Mouse (Mus musculus) mesoderm, embryonic 11.5 days (tissue): Measurements from ENCODE around the gene Pla2g4e.

Experiments
- DNase-seq: peaks from one replicate; pipeline ENCODE4 v3.0.0-alpha.2; 2012; ENCODE audit warnings: low read depth, low spot score

The Pla2g4e gene

DNA sequence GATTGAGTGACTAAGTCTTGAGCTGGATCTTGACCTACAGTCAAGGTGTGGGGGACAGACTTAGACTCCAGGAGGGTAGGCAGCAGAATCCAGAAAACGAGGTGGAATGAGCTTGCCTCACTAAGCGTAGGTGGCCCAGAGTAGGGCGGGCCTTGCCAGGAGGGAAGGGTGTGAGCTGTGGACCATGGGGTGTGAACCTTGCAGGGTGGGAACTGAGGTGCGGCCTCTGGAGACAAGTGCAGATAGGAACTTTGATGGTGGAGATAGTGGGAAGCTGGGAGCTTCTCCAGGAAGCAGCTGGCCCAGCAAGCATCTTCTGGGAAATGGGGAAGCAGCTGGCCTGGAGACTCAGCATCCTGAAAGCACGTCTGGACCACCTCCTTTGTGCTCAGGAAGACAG is 7.4 kb downstream of the Pla2g4e start:
- DNase-seq = no peak

DNA sequence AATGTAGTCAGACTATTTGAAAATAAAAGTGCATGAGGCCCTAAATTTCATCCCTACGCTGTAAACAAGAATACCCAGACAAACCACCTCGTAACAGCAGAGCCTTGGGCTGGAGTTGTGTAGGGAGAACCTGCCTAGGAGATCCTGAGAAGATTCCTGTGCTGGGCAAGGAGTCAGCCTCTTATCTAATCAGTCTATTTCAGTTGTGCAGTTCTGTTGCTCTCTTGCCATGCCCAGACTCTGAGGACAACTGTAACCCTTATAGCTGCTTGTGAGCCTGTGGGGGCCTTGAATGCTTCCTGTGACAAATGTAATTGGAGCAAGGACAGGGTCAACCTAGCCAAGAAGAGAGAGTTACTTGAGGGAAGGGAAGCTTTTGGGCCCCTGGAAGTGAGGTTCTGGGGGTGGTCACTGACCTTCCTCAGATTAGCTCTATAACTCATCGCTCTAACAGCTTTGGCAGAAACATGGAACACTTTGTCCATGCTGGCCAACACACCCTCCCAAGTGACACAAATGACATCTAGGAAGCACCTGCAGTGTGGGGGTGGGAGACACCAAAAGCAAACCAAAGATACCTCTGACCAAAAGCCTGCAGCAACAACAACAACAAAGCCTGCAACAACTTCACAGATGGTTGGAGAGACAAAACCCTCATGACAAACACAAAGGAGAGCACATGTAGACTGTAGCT is 9.0 kb downstream of the Pla2g4e start:
- no peak for DNase-seq

DNA sequence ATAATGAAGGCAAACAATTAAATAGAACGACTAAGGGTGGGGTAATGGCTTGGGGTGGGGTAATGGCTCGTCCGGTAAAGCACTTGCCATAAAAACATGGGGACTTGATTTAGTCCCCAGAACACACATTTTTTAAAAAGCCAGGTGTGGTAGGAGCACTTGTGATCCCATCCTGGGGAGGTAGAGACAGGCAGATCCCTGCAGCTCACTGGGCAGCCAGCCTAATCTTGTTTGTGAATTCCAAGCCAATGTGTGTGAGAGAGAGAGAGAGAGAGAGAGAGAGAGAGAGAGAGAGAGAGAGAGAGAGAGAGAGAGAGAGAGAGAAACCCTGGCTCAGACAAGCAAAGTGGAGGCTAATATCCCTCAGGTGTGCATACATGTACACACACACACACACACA is 9.8 kb downstream of the Pla2g4e start:
- no peak for DNase-seq

DNA sequence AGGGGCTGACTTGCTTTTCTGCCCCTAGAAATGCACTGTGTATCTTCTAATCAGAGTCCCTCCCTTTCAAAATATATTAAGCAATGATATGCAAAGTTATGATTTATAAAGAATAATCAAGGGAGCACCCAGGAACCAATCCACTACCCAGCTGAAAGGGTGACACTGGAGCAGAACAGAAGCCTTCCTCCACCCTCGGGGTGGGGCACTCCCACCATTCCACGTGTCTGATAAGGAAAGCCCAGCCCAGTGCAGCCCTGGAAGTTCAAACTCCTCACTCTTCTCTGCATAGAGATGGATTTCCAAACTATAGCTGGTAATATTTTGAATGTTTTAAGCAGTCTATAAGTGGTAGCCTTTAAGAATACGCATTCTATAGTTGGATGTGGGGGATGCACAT is 13.5 kb downstream of the Pla2g4e start:
- no peak for DNase-seq

DNA sequence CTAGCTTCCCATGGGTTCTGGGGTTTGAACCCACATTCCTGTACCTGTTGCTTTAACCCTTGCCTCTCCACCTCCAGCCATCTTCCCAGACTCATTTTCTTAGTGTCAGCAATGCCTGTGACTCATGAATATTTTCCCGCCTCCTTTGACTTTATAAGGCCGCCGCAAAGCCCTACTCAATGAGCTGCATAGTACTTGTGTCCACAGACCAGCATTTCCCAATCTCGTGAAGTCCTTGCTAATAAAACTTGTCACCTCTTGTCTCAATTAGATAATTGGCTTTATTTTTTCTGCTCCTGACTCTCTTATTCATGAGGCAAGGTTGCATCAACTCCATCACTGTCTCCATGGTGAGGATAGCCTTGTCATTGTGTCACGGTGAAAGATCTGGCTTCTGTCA is 30.5 kb downstream of the Pla2g4e start:
- DNase-seq = no peak

DNA sequence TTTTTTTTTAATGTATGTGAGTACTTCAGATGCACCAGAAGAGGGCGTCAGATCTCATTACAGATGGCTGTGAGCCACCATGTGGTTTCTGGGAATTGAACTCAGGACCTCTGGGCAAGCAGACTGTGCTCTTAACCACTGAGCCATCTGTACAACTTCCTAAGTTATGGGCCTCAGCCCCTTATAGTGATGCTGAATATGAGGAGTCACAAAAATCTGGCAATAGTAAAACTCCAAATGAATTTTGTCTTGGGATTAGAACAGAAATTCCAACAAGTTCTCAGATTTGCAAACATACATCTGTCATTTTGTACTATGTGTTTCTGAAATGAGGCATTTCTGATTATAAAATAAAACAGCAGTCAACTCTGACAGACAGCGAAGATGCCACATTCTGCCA is 33.7 kb downstream of the Pla2g4e start:
- DNase-seq = no peak

DNA sequence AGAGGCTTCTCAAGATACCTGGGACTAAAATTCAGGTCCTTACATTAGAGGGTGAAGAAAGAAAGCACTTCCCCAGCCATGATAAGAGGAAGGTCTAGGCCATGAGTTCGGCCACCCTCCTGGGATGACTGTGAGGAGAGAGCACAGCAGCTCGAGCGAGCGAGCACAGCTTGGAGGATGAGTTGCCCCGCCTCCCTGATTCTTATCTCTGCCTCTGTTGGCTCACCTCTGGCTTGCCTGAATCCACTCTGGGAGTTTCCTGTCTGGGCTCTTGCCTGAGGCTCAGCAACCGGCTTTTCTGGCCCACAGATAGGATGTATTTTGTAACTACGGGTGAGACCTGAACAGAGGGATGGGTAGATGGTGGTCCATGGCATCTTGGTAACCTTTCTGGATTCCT is 37.2 kb downstream of the Pla2g4e start:
- no peak for DNase-seq

DNA sequence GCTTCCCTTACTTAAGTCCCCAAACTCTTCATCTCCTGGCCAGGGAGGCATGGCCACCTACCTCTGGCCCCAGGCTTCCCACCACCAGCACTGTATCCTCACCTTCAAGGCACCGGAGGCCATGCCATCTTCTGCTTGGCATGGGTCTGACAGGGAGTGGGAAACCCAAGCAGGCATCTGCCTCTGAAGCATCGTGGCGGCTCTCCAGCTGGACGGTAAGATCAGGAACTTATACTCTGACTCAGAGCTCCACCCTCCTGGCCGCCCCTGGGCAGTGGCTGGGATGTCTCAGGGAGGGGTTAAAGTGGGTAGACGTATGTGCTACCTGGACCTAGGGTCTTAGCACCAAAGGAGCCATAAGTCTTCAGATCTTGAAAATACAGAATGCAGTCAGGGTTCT is 38.1 kb downstream of the Pla2g4e start:
- DNase-seq = no peak

DNA sequence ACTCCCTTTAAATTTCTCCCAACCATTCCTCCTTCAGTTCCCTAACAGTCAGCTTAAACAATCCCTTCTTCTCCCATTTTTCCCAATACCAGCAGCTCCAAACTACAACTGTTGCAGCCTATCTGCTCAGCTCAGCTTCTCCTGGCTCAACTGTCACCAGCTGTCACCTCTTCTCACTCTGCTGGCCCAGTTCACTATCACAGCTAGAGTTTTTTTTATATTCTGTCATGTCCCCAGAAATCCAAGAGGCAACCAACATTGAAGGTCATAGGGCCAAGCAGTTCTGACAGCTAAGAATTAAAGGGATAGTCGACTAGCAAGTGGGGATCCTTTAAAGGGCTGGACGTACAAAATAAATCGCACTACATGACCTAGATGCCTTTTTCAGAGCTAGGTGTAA is 41.4 kb downstream of the Pla2g4e start:
- no peak for DNase-seq

DNA sequence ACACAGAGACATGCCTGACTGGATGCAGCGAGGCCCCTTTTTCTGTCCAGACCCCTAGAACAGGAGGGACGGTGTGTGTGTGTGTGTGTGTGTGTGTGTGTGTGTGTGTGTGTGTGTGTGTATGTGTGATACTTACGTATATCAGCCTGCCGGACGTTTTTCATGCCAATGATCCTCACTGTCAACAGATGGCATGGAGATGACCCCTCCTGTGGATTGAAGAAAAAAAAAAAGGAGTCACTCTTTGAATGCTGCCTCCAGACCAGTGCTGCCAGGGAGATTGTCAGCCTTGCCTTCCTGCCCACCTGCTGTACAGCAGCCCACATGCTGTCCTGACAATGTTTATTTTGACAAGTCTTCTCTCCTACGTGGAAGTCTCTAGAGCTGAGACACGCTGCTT is 45.1 kb downstream of the Pla2g4e start:
- no peak for DNase-seq

DNA sequence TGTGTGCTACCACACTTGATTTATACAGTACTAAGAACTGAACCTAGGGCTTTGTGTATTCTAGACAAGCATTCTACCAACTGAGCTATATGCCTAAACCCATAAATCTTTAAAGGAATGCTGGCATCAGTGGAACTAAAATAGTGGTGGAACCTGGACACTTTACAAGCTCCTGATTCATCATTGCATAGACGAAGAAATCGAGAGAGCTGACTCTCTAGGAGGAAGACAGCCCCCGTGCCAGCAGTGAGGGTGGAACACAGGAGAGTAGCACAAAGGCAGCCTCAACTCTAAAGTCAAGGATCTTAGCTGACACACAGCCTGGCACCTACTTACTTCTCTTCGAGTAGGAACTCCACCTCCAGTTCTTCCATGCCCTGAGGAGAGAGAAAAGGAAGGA is 57.0 kb downstream of the Pla2g4e start:
- DNase-seq = no peak

DNA sequence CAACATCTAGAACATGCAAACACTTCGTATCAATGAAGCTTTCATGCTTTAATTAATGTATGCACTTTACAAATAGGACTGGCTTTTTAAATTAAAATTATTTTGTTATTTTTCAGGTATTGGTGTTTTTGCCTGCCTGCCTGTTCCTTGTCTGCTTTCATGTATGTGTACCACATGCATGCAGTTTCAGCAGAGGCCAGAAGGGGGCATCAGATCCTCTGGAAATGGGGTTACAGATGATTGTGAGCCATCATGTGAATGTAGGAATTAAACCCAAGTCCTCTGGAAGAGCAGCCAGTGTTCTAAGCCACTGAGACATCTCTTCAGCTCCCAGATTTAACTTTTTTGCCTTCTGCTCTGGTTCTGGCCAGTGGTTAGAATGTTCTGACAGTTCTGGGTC is 57.6 kb downstream of the Pla2g4e start:
- DNase-seq = no peak

DNA sequence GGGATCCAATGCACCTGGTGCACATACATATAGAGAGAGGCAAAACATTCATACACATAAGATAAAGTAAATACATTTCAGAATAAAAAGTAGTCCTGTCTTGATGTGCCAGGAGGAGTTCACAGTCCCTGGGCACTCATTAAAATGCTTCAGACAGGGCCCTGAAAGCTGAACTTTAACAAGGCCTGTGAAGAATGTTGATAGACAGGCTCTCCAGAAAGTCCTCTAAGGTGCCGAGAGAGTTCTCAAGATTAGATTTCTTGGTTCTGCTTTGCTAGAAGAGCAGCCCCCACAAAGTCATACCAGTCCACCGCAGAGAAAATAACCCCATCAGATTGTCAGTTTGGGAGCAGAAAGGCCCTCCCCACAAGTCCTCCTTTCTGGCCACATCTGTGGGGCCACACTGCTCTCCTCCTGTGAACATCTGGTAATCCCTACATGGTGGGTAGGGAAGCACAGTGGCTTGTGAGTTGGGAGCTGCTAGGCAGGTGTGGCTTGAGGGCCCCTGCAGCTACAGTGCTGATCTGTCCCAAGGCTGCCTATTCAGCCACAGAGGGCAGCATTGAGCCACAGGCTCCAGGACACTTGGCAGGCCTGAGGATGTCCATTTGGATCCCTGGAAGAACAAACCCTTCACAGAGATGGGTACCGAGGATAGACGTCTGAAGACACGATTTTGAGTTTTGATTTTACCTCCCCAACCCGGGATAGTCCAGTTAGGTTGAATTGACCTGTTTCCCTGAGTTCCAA is 59.4 kb downstream of the Pla2g4e start:
- DNase-seq = no peak

DNA sequence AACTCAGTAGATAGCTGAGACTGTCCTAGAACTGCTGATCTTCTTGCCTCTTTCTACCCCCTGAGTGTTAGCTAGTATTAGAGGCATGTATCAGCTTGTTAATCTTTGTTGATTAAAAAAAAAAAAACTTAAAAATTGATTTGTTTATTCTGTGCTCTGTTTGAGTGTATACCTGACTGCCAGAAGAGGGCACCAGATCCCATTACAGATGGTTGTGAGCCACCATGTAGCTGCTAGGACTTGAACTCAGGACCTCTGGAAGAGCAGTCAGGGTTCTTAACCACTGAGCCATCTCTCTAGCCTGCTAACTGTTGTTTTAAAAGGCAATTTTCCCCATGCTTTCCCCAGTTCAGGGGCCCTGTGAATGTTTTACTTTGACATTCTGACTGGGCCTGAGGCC is 66.2 kb downstream of the Pla2g4e start:
- no peak for DNase-seq

DNA sequence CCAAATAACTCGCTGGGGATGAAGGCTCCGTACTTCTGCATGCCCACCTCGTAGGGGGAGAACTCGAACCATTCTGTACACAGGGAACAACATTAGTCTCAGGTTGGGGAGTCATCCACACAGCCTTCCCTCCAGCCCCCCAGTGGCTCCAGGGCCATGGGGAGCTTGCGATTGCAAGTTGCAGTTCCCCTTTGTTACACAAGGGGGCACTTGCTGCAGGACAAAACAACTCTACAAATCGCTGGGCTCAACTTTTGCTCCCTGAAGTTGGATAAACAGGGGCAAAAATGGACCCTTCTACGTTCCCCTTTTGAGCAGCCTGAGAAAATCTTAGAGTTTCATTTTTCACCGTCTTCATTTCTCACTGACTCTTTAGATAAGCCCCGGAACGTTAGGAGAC is 71.4 kb downstream of the Pla2g4e start:
- peak; percentile 49 for DNase-seq

DNA sequence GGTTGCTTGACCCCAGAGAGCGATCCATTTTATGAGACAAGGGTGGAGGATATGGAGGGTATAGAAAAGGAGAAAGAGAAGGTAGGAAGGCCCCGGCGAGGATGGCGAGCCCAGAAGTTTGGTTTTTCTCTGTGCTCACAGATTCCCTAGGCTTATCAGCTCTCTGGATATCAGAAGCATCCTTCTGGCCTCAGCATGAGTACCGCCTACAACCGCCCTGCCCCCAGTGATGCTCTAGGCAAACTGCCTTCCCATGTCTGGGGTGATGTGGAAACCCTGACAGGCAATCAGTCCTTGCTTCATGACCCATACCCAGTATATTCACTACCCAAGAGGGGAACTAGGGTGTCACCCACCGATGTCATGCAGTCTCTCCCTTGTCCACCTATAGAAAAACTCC is 73.8 kb downstream of the Pla2g4e start:
- DNase-seq = no peak

DNA sequence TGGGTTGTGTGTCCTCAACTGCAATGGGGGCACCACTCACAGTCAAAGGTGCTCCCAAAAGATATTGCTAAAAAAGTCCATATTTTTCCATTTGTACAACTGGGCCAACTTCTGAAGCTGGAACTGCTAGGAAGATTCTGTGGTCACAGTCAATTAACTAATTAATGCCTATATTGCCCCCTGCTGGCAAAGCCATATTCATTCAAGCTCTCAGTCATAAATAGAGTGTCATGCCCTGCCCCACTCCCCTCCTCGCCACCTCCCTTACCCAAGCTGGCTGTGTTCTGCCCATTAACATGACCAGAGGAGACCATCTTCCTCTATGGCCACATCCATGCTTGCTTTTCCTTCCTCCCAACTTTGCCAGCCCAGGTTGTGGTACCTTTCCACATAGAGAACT is 74.4 kb downstream of the Pla2g4e start:
- DNase-seq = peak; percentile 23

DNA sequence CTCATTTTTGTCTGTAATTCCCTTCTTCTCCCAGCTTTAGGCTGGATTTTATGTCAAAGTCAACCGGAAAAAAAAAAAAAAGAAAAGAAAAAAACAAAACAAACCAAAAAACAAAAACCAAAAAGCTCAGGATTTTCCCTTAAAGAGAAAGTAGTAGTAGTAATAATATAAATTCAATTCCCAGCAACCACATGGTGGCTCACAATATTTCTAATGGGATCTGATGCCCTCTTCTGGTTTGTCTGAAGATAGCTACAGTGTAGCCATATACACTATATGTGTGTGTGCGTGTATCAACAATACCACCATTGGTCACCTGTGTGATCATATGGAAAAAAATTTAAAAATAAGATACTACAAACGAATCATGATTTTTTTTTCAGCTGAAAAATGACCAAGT is 75.8 kb downstream of the Pla2g4e start:
- no peak for DNase-seq

DNA sequence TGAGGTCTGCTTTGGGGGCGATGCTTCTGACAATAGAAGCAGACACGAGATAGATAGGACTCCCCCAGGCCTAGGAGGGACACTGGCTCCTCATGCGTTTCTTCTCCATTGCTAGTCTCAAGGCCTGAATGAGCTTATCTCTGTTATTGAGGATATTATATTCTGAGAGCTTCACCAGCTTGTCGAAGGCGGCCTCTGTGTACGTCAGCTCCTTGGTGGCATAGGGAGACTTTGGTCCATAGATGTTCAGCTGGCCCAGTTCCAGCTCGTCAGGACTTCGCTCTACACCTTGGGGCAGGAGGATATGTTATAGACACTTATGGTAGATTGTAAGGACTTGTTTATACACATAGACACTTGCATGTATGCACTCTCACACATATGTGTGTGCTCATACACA is 77.4 kb downstream of the Pla2g4e start:
- DNase-seq = no peak

DNA sequence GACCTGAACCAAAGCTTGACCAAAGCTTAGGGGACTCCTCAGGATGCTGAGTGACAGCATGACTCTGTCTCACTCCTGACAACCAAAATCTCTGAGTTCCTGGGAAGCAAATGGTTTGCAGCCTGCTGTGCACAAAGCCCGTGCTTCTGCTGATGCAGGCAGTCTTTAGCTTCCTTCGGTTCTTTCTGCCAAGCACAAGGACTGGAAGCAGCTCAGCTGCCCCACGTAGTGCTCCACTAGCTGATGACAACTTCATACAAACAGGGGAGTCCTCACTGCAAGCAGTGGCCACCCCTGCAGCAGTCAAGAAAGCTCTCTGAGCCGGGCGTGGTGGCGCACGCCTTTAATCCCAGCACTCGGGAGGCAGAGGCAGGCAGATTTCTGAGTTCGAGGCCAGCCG is 79.7 kb downstream of the Pla2g4e start:
- no peak for DNase-seq

DNA sequence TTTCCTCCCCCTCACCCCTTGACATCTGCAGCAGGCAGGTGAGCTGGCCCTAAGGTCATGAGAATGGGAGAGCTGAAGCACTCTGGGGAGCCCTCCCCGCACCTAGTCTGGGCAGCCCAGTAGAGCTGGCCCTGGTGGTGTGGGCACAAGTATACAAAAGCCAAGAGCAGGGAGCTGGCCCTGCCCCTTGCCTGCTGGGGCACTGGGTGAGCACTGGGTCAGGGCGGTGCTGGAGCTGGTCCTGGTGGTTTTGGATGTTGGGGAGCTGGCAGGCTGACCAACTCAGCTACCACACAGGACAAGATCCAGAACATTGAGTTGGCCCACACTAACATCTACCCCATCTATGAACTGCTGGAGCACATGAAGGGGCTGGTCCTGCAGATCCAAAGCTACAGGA is 85.7 kb downstream of the Pla2g4e start:
- no peak for DNase-seq

DNA sequence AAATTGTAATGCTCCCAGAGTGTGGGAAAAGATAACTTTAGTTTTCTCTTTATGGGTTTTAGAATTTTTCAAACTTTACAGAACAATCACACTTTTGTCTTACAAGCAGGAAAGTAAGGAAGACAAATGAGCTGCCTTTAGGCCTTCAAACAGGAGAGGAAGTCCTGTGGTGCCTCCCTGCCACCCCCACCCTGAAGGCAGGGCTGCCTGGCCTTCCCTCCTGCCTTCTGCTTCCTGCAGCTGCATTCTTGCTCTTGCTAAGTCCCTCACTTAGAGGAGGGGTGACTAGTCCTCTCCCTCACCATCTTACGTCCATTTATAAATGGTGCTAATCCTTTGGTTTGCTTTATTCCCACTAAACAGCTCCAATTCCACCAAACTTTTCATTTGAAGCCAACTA is 86.3 kb downstream of the Pla2g4e start:
- peak; percentile 19 for DNase-seq

DNA sequence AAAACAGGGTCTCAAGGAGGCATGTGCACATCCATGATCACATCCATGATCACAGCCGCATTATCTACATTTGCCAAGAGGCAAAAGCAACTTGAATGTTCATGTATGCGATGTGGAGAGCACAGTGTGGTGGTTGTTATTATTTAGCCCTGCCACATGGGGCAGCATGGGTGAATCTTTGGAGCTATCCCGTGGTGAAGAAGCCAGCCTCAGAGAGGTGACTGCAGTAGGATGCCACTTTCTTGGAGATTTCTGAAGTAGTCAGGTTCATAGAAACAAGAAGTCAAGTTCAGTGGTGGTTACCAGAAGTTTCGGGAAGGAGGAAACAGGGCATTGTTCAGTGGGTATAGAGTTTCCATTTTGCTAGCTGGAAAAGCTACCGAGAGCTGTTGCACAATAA is 87.1 kb downstream of the Pla2g4e start:
- no peak for DNase-seq

DNA sequence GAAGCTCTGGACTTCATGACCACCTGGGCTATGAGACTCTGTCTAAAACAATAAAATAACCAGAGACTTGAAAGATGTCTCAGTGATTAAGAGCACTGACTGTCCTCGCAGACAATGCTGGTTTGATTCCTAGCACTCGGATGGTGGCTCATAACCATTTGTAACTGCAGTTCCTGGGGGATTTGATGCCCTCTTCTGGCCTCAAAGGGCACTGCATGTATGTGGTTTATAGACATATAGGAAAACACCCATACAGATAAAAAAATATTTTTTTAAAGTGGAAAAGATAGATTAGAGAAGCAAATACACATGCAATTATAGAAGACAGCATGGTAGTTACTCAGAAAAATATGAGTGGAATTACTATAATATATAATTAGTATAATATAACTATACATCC is 87.5 kb downstream of the Pla2g4e start:
- DNase-seq = no peak
